Mouse (Mus musculus) CD4-positive, CD25-positive, alpha-beta regulatory T cell (primary cell): ENCODE measurements around the gene Wdr90. TPM values are rescaled to one million over a fixed set of nuclear protein-coding genes. Genes with fewer than 3 reads are reported as not detected.

Experiments used
- polyA plus RNA-seq: library from polyadenylated mRNA; unstranded; fragments of 100-300 nt; shearing (Covaris generic); gene quantifications from one replicate; pipeline ENCODE4 v1.2.1, GENCODE M21; 2017

Wdr90 gene
- 8.8 TPM for polyA plus RNA-seq

DNA sequence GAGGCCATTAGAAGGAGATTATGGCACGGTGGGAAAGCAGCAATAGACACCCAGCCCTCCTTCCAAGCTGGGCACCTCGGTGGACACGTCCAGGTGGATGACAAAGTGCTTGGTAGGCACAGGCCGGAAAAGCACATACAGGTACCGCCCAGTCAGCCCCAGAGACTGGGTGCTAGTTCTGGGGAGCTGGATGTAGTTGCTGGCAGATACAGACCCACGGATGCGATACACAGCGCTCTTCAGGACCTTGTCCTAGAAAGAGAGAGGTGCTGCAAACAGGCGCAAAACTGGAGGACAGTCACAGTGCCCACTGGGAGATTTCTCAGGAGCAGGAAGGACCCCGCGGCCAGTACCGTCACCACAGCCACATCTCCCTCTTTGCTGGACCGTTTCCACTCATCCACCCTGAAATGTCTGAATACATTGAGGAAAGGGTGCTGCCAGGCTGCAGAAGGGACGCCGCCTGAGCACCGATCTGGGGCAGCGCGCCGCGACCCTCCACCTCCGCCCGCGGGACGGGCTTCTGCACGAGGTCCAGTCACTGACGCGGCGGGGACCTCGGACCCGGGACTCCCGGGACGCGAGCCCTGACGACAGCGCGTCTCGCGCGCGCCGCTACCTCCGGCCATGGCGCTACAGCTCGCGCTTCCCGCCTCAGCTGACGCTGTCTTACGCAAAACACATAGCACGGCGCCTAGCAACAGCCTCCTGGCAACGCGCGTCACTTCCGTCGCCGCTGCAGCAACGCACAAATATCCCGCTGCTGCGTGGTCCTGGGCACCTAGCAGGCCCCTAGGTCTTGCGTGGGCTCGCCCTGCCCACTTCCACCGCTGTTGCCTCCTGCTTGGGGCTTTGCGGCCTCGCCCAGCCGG lies at the start of gene Wdr90:
Gene Wdr90 (minus strand): TSS at position 670 of the 872 bp plus-strand sequence.

DNA sequence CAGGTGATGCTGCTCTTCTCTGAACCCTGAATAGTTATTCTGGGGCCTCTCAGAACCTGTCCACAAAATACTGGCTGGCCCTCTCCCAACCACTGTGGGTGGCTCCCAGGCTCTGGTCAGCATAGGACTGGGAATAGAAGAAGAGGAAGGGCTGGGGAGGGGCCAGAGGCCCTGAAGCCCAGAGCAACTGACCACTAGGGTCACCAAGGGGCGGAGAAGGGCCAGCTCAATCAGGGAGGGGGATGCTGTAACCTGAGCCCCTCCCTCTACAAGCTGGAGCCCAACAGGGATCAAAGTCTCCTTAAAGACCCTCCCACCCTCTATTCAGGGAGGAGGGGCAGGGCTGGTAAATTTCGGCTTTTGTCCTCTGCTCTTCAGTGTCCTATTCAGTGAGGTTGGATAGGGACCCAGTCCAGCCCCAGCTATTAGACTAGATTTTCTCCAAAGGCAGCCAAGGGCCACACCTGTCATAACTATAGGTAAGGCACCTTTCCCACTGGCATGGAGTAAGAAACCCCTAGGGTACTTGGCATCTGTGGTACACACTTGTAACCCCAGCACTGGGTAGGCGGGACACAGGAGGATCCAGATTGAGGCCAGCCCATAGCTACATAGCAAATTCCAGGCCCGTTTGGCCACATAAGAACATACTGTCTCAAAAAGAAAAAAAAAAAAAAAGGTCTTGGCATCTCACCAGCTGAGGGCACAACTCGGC lies 19.1 kb upstream of the Wdr90 start, which contains the start of gene Wfikkn1:
Gene Wfikkn1 (minus strand): TSS at position 663 of the 715 bp plus-strand sequence.

DNA sequence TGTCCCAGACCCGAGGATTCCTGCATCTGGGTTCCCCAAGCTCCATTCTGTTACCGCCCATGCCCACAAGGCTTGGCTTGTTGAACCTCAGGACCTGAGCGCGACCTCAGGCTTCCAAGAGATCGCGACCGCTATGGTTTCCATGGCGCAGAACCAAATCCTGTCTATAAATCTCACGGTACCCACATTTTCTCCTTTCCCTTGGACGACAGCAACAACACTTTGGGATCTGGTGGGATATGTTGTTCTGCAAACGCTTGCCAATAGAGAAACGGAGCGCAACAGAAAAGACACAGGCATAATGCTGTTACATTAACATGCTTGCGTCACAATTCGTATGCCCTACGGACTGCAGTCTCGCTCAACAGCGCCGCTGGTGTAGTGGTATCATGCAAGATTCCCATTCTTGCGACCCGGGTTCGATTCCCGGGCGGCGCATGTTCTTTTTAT lies 13.4 kb upstream of the Wdr90 start, which contains the start of gene Mettl26:
Gene Mettl26 (plus strand): TSS at position 354 of the 450 bp plus-strand sequence.

DNA sequence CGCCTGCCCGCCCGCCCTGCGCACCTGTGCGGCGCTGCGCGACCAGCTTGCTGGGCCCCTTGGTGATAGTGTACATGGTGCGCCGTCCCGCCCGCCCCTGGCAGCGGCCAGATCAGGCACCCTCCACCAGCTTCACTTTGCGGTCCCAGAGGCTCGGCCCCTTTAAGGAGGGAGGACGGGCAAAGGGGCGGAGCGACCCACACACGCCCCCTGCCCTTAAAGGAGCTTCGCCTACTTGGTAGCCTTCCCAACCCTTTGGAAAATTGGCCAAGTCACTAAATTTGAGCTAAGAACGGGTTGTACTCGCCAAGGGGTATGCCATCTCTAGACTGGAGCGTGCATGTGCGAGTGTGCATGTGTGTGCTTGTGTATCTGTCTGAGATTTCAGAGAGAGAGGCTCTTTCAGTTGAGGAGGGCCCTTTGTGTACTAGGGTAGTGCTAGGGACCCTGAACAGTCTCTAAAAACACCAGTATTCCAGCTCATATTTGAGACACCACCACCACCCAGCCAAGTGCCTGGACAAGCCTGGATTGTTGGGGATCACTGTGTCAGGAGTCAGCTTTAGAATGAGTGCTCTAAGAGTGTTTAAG lies 7.4 kb upstream of the Wdr90 start, which contains the start of gene Mcrip2:
Gene Mcrip2 (minus strand): TSS at position 164 of the 591 bp plus-strand sequence.

DNA sequence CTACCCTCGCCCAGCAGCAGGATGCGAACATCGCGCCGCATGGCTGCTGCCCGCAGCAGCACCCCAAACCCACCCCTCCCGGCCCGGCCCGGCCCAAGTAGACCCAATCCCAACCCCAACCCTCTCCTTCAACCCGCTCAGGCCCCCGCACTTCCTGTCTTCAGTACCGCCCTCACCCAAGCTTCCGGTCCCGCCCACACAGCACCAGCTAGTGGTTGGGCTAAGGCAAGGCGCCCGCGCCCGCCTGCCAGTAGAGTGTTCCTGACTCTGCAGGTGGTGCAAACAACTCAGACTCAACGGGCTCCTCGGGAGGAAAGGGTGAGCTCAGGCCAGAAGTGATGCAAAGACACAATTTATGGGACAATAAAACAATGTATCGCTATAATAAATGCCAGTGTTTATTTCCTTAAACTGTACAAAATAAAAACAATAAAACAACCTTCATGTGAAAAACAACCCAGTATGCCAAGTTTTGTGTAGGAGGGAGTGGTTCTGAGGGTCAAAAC lies 16.9 kb downstream of the Wdr90 start, which contains the start of gene Rhot2:
Gene Rhot2 (minus strand): TSS at position 456 of the 506 bp plus-strand sequence.

GRCm38 (mm10) chr17:25841117-25841880 lies 20.0 kb downstream of the Wdr90 start, which contains the start of gene Gm20683:
Gene Gm20683, minus strand, starts transcription at chr17:25841763.

DNA sequence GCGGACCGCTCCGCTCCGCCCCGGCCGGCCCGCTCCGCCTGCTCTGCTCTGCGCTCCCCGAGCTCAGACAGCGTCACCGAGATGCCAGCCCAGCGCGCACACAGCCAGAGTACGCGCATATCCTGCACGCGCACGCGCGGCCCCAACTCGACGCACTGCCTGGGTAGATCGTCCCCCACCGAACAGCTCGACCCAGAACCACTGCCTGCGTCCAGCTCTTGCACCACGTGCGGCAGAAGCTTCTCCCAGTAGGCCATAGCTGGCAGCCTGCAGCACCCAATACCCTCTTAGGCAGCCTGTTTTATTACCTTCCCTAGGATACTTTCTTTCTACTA lies 24.3 kb downstream of the Wdr90 start, which contains the start of gene Rhbdl1:
Gene Rhbdl1 (minus strand): TSS at position 220 of the 335 bp plus-strand sequence.

DNA sequence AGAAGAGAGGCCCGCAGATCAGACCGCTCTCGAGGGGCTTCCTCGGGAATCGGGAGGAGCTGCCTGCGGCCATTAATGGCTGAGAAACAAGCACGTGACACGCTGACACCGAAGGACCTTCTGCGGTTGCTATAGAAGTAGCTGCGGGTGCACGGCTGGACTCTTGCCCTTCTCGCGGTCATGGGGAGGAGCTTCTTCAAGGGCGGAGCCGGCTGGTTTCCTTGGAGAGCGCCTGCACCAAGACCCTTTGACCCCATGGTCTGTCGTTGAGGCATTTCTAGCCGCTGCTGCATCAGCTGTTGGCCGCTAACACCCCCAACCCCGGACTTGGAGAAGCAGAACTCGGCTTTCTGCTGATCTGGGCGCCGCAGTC lies 28.0 kb downstream of the Wdr90 start, which contains the start of gene Stub1:
Gene Stub1 (minus strand): TSS at position 114 of the 373 bp plus-strand sequence.

GRCm38 (mm10) chr17:25828712-25829557 lies 32.4 kb downstream of the Wdr90 start, which contains the start of gene Jmjd8:
Gene Jmjd8, plus strand, starts transcription at chr17:25828867.

GRCm38 (mm10) chr17:25823452-25823851 lies 37.8 kb downstream of the Wdr90 start, which contains the start of gene Wdr24:
Gene Wdr24, plus strand, starts transcription at chr17:25823627.

DNA sequence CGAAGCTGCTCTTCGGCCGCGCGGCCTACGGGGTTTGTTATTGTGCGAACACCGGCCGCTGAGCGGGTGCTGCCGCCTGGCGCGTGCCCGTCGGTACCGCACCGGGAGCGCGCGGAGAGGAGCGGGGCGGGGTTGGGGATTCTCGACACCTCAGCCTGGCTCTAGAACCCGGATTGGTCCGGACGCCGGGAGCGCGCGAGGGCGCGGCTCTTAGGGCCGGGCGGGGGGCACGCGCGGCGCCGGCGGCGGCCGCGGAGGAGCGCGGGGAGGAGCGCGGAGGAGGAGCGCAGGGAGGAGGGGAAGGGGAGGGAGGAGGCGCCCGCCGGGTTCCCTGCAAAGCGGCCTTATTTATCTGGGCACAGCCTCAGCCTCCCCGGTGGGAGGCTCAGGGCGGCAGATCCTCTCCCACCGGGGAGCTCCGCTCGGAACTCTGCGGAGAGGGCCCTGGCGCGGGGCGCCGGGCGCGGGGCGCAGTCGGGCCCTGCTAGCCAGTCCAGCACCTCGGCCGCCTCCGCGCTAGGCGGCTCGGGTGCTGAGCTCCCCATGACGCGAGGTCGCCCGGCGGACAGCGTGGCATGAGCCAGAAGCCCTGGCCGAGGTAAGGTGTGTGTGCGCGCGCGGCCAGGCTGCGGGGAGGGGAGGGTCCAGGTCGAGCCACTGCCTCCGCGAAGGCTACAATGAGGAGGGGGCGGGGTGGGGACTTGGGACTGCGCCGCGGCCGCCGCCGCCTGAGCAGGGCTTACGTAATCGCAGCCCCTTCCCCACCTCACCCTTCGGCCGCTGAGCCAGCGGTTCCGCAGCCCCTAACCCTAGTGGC lies 52.3 kb downstream of the Wdr90 start, which contains the start of gene Fbxl16:
Gene Fbxl16 (plus strand): TSS at position 297 of the 817 bp plus-strand sequence.

DNA sequence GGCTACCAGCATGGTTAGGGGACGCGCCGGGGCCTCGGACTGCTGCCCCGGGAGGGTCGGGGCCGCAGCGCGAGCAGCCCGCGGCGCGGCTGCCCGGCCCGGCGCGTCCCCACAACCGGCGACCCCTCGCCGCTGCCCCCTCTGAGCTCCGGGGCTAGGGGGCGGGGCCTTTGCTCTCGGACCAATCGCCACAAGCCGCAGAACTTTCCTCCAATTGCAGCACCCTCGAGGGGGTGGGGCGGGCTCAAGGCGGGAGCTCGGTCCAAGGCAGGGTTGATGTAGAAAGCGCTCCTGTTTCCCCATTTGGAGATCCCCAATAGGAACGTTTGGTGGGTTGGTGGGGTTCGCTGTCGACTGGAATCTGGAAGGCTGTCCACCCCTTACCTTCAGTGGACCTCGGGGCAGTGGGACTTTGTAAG lies 64.3 kb downstream of the Wdr90 start, which contains the start of gene Metrn:
Gene Metrn (minus strand): TSS at position 186 of the 419 bp plus-strand sequence.

GRCm38 (mm10) chr17:25795609-25796092 lies 65.7 kb downstream of the Wdr90 start, which contains the start of gene AC134908.4:
Gene AC134908.4, minus strand, starts transcription at chr17:25795659.

Other genes starting within 250 kb of the Wdr90 start
- not detected for gene Gng13, start 144.3 kb downstream of the Wdr90 start, polyA plus RNA-seq
- 6.4 TPM for gene Chtf18, start 134.1 kb downstream of the Wdr90 start, polyA plus RNA-seq
- gene Rpusd1, start 133.8 kb downstream of the Wdr90 start, polyA plus RNA-seq, result 14.6 TPM
- 0.07 TPM for gene Mslnl, start 125.5 kb downstream of the Wdr90 start, polyA plus RNA-seq
- gene Msln, start 107.1 kb downstream of the Wdr90 start, polyA plus RNA-seq, result not detected
- 28.1 TPM for gene Narfl, start 87.7 kb downstream of the Wdr90 start, polyA plus RNA-seq
- 51.4 TPM for gene Haghl, start 75.8 kb downstream of the Wdr90 start, polyA plus RNA-seq
- 0.49 TPM for gene Ccdc78, start 74.9 kb downstream of the Wdr90 start, polyA plus RNA-seq
- gene Fam173a, start 68.6 kb downstream of the Wdr90 start, polyA plus RNA-seq, result 223 TPM
- gene AC134908.4, start 65.8 kb downstream of the Wdr90 start, polyA plus RNA-seq, result 1.6 TPM
- 45.7 TPM for gene Metrn, start 64.4 kb downstream of the Wdr90 start, polyA plus RNA-seq
- 0.13 TPM for gene Fbxl16, start 52.4 kb downstream of the Wdr90 start, polyA plus RNA-seq
- 44.1 TPM for gene Wdr24, start 37.9 kb downstream of the Wdr90 start, polyA plus RNA-seq
- 36.7 TPM for gene Jmjd8, start 32.6 kb downstream of the Wdr90 start, polyA plus RNA-seq
- gene Stub1, start 28.1 kb downstream of the Wdr90 start, polyA plus RNA-seq, result 169 TPM
- 2.1 TPM for gene Rhbdl1, start 24.2 kb downstream of the Wdr90 start, polyA plus RNA-seq
- gene Gm20683, start 19.7 kb downstream of the Wdr90 start, polyA plus RNA-seq, result 2.6 TPM
- 41.0 TPM for gene Rhot2, start 16.6 kb downstream of the Wdr90 start, polyA plus RNA-seq
- gene Mcrip2, start 7.3 kb upstream of the Wdr90 start, polyA plus RNA-seq, result 5.2 TPM
- 82.8 TPM for gene Mettl26, start 13.6 kb upstream of the Wdr90 start, polyA plus RNA-seq
- gene Wfikkn1, start 19.4 kb upstream of the Wdr90 start, polyA plus RNA-seq, result 1.3 TPM
- gene Rab40c, start 58.2 kb upstream of the Wdr90 start, polyA plus RNA-seq, result 31.6 TPM
- 55.2 TPM for gene Pigq, start 83.4 kb upstream of the Wdr90 start, polyA plus RNA-seq
- gene Nhlrc4, start 83.5 kb upstream of the Wdr90 start, polyA plus RNA-seq, result not detected
- gene A930017K11Rik, start 91.1 kb upstream of the Wdr90 start, polyA plus RNA-seq, result not detected
- gene Capn15, start 124.3 kb upstream of the Wdr90 start, polyA plus RNA-seq, result 30.1 TPM
- gene Rab11fip3, start 208.1 kb upstream of the Wdr90 start, polyA plus RNA-seq, result 13.5 TPM
- 30.0 TPM for gene Decr2, start 228.8 kb upstream of the Wdr90 start, polyA plus RNA-seq
- 3.3 TPM for gene Nme4, start 234.1 kb upstream of the Wdr90 start, polyA plus RNA-seq